Mouse (Mus musculus): ENCODE measurements around the gene Eif4enif1.

- TF ChIP-seq CTCF (IDR thresholded peaks at IDR 0.05; ENCODE audit: low read depth, low read length) (no peak), POLR2A (IDR thresholded peaks at IDR 0.05; ENCODE audit: borderline replicate concordance, low read depth, low read length) (no peak)
These were observed 40.2 kb downstream of the Eif4enif1 start for GRCm38 (mm10) chr11:3242395-3242794.

All from bone marrow macrophage, adult 2 months (primary cell).